Mouse (Mus musculus) ES-E14 (cell line): Measurements from ENCODE around the gene Lrpap1. TPM values are rescaled to one million over a fixed set of nuclear protein-coding genes. Genes with fewer than 3 reads are reported as not detected.

Experiments used
- DNase-seq: peaks from one replicate; pipeline ENCODE4 v3.0.0-alpha.2; 2013; ENCODE audit warnings: low read depth, low spot score
- H3K27ac ChIP-seq: 2 replicates; pipeline ENCODE4 v1.5.1; 2012; ENCODE audit warnings: low read depth, mild to moderate bottlenecking, low read length, moderate library complexity, mixed read lengths; ENCODE audit not compliant: poor library complexity, insufficient read depth, severe bottlenecking
- H3K36me3 ChIP-seq: 2 replicates; pipeline ENCODE4 v1.6.1; 2012; ENCODE audit warnings: mild to moderate bottlenecking, low read length, moderate library complexity, mixed read lengths; ENCODE audit not compliant: control insufficient read depth, poor library complexity, insufficient read depth, severe bottlenecking
- H3K4me1 ChIP-seq, 2 experiments: fragments of 150-350 bp in 1 of 2; sonication (generic) in 1 of 2; 2 replicates each; pipeline ENCODE4 v1.6.1; 2012; ENCODE audit warnings: low read length in 2 of 2, mild to moderate bottlenecking in 1 of 2, mixed read lengths in 1 of 2; ENCODE audit not compliant: control insufficient read depth in 2 of 2, insufficient read depth in 2 of 2, poor library complexity in 1 of 2
- H3K4me3 ChIP-seq, 2 experiments: fragments of 150-350 bp in 1 of 2; sonication (generic) in 1 of 2; 2 replicates each; pipeline ENCODE4 v1.5.1; 2012; ENCODE audit warnings: low read length in 2 of 2, low read depth in 1 of 2, mild to moderate bottlenecking in 1 of 2, mixed read lengths in 1 of 2; ENCODE audit not compliant: insufficient read depth in 1 of 2, poor library complexity in 1 of 2, severe bottlenecking in 1 of 2
- H3K9ac ChIP-seq: 2 replicates; pipeline ENCODE4 v1.6.1; 2012; ENCODE audit warnings: low read depth, mild to moderate bottlenecking, low read length, mixed read lengths; ENCODE audit not compliant: poor library complexity, insufficient read depth, severe bottlenecking
- H3K9me3 ChIP-seq: fragments of 150-350 bp; sonication (generic); 2 replicates; pipeline ENCODE4 v1.6.1; 2012; ENCODE audit warnings: low read depth, mild to moderate bottlenecking, low read length; ENCODE audit not compliant: control insufficient read depth, insufficient read depth
- CHD2 ChIP-seq: IDR thresholded peaks from 2 replicates; pipeline ENCODE4 v1.6.1; 2014; ENCODE audit warnings: mild to moderate bottlenecking, low read depth, low read length, inconsistent platforms
- HCFC1 ChIP-seq: IDR thresholded peaks from 2 replicates; pipeline ENCODE4 v1.6.1; 2012; ENCODE audit warnings: low read length, inconsistent platforms, borderline replicate concordance; ENCODE audit not compliant: insufficient read depth
- MAFK ChIP-seq: IDR thresholded peaks from 2 replicates; pipeline ENCODE4 v1.6.1; 2014; ENCODE audit warnings: mild to moderate bottlenecking, low read depth, low read length, inconsistent platforms; ENCODE audit not compliant: insufficient read depth
- ZC3H11A ChIP-seq: IDR thresholded peaks from 2 replicates; pipeline ENCODE4 v1.6.1; 2012; ENCODE audit warnings: low read depth, mild to moderate bottlenecking, inconsistent platforms, low read length, borderline replicate concordance
- ZNF384 ChIP-seq: IDR thresholded peaks from 2 replicates; pipeline ENCODE4 v1.6.1; 2012; ENCODE audit warnings: low read depth, low read length, inconsistent platforms
- in situ Hi-C, 2 experiments: fragments of 600-800 bp; cut with MboI; formaldehyde crosslinking; loops; one replicate each; pipeline ENCODE4 v1.15.1; 2025; ENCODE audit warnings: low sequenced_read_pairs in 2 of 2, inconsistent platforms in 1 of 2; ENCODE audit not compliant: unreplicated experiment in 2 of 2
- total RNA-seq: library from RNA; depleted of rRNA; stranded (reverse); fragments of 300-350 nt; gene quantifications from 2 replicates; pipeline ENCODE4 v1.2.3, GENCODE M21; 2012

The Lrpap1 gene
- total RNA-seq, 1 experiment, result 275 TPM

- no peaks in the 10 kb centered on the region for H3K36me3 ChIP-seq
- TF ChIP-seq HCFC1 (no peak), ZC3H11A (no peak), MAFK (no peak), ZNF384 (no peak), CHD2 (no peak)
These were observed 32.3 kb downstream of the Lrpap1 start for GRCm38 (mm10) chr5:35073235-35073634.

GRCm38 (mm10) chr5:35071855-35072254, 33.7 kb downstream of the Lrpap1 start:
- in situ Hi-C loops, result no loop called here
- DNase-seq, result no peak

More at GRCm38 (mm10) chr5:35073235-35073634, 32.3 kb downstream of the Lrpap1 start:
- Histone ChIP-seq H3K27ac (no peak overlapping the region), H3K9ac (no peak overlapping the region), H3K4me3 (no peak overlapping the region), H3K9me3 (no peaks in the 10 kb centered on the region), H3K4me1 (no peaks in the 10 kb centered on the region)
- DNase-seq, result no peak
- in situ Hi-C loops, result no loop called here

GRCm38 (mm10) chr5:35070953-35071352, 34.6 kb downstream of the Lrpap1 start:
- TF ChIP-seq ZNF384 (no peak), ZC3H11A (no peak), MAFK (no peak), HCFC1 (no peak), CHD2 (no peak)
- no peaks in the 10 kb centered on the region for H3K9me3 ChIP-seq
- no peaks in the 10 kb centered on the region for H3K36me3 ChIP-seq
- H3K9ac ChIP-seq, result no peak overlapping the region
- in situ Hi-C loops, result no loop called here
- H3K4me1 ChIP-seq, result no peaks in the 10 kb centered on the region
- H3K27ac ChIP-seq, result no peak overlapping the region
- no peak overlapping the region for H3K4me3 ChIP-seq
- no peak for DNase-seq

More at GRCm38 (mm10) chr5:35071855-35072254, 33.7 kb downstream of the Lrpap1 start:
- Histone ChIP-seq H3K4me3 (no peak overlapping the region), H3K9me3 (no peaks in the 10 kb centered on the region), H3K4me1 (no peaks in the 10 kb centered on the region), H3K9ac (no peak overlapping the region), H3K27ac (no peak overlapping the region), H3K36me3 (no peaks in the 10 kb centered on the region)
- no peak for TF ChIP-seq MAFK
- no peak for TF ChIP-seq ZNF384
- TF ChIP-seq CHD2, result no peak

DNA sequence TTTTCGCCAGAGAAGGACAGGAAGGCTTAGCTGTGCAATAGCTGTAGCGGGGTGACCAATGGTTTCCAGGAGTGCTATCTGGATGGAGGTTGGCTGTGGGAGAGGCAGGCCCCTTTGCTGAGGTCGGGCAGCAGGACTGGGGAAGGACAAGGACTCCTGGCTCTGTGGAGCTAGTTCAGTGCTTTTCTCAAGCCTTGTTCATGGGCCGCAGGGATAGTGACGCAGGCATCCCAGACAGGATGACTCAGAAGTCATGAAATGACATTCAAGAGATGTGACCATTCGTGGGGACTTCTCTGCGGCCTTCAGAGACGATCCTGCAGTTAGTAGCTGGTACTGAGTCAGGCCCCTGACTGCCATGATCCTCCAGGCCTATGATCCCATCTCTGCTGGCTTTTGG, 35.3 kb downstream of the Lrpap1 start:
- in situ Hi-C loops, result no loop called here
- no peak for TF ChIP-seq MAFK
- TF ChIP-seq CHD2, result no peak
- no peak for TF ChIP-seq ZC3H11A
- TF ChIP-seq ZNF384, result no peak
- TF ChIP-seq HCFC1, result no peak

GRCm38 (mm10) chr5:35069841-35070240, 35.7 kb downstream of the Lrpap1 start:
- no peak overlapping the region for H3K27ac ChIP-seq
- H3K9ac ChIP-seq, result no peak overlapping the region
- no peaks in the 10 kb centered on the region for H3K36me3 ChIP-seq
- no peaks in the 10 kb centered on the region for H3K9me3 ChIP-seq
- TF ChIP-seq HCFC1 (no peak), ZNF384 (no peak)
- in situ Hi-C loops, result no loop called here
- DNase-seq, result no peak
- no peaks in the 10 kb centered on the region for H3K4me1 ChIP-seq
- H3K4me3 ChIP-seq, result no peak overlapping the region

More for the DNA sequence above, 35.3 kb downstream of the Lrpap1 start:
- H3K9ac ChIP-seq, result no peak overlapping the region
- no peaks in the 10 kb centered on the region for H3K36me3 ChIP-seq
- H3K9me3 ChIP-seq, result no peaks in the 10 kb centered on the region
- H3K27ac ChIP-seq, result no peak overlapping the region
- H3K4me3 ChIP-seq, result no peak overlapping the region
- no peaks in the 10 kb centered on the region for H3K4me1 ChIP-seq
- no peak for DNase-seq
